Mouse (Mus musculus) CH12.LX (cell line): ENCODE measurements at regions not wholly inside any gene's neighbourhood (a gene's known extent, or its start where the extent isn't known, plus 50 kb on each side); places are given as distances from the start of the nearest gene placed in this dataset.

ENCODE experiments used
- BHLHE40 ChIP-seq: IDR thresholded peaks from 2 replicates; pipeline ENCODE4 v1.6.1; 2011; ENCODE audit warnings: mild to moderate bottlenecking, low read depth, low read length, improper control_type of control experiment
- CTCF ChIP-seq, 2 experiments: IDR thresholded peaks in 1 of 2; conservative IDR thresholded peaks in 1 of 2; 2 replicates each; pipeline ENCODE4 v1.5.1; 2011 to 2012; ENCODE audit warnings: low read depth in 2 of 2, low read length in 2 of 2, improper control_type of control experiment in 1 of 2, inconsistent platforms in 1 of 2, mild to moderate bottlenecking in 1 of 2, moderate library complexity in 1 of 2
- EP300 ChIP-seq: IDR thresholded peaks from 2 replicates; pipeline ENCODE4 v1.6.1; 2011; ENCODE audit warnings: low read length, improper control_type of control experiment
- ETS1 ChIP-seq: conservative IDR thresholded peaks from 2 replicates; pipeline ENCODE4 v1.6.1; 2012; ENCODE audit warnings: low read depth, mild to moderate bottlenecking, inconsistent platforms, low read length, improper control_type of control experiment, moderate library complexity
- JUN ChIP-seq: IDR thresholded peaks from 2 replicates; pipeline ENCODE4 v1.6.1; 2011; ENCODE audit warnings: low read depth, mild to moderate bottlenecking, low read length, improper control_type of control experiment, moderate library complexity; ENCODE audit not compliant: insufficient read depth
- KAT2A ChIP-seq: IDR thresholded peaks from 2 replicates; pipeline ENCODE4 v1.6.1; 2012; ENCODE audit warnings: low read length, improper control_type of control experiment, inconsistent platforms; ENCODE audit not compliant: insufficient replicate concordance
- NRF1 ChIP-seq: IDR thresholded peaks from 2 replicates; pipeline ENCODE4 v1.6.1; 2014; ENCODE audit warnings: low read depth, mild to moderate bottlenecking, inconsistent platforms, low read length, improper control_type of control experiment, moderate library complexity
- POLR2A ChIP-seq: IDR thresholded peaks from 2 replicates; pipeline ENCODE4 v1.6.1; 2011; ENCODE audit warnings: low read depth, mild to moderate bottlenecking, improper control_type of control experiment, low read length
- POLR2AphosphoS2 ChIP-seq: IDR thresholded peaks from 2 replicates; pipeline ENCODE4 v1.6.1; 2011; ENCODE audit warnings: low read depth, low read length, improper control_type of control experiment
- TCF12 ChIP-seq: IDR thresholded peaks from 2 replicates; pipeline ENCODE4 v1.6.1; 2014; ENCODE audit warnings: low read depth, mild to moderate bottlenecking, inconsistent platforms, low read length, improper control_type of control experiment
- ZKSCAN1 ChIP-seq: IDR thresholded peaks from 2 replicates; pipeline ENCODE4 v1.6.1; 2012; ENCODE audit warnings: low read depth, inconsistent platforms, low read length, improper control_type of control experiment, borderline replicate concordance
- ZNF384 ChIP-seq: IDR thresholded peaks from 2 replicates; pipeline ENCODE4 v1.6.1; 2012; ENCODE audit warnings: low read depth, low read length, improper control_type of control experiment, inconsistent platforms

GRCm38 (mm10) chr3:130884393-130884792 lies 154.2 kb upstream of the Rpl34 start:
- TF ChIP-seq CTCF (conservative IDR thresholded peaks at IDR 0.05 in 1 of 2, IDR thresholded peaks at IDR 0.05 in 1 of 2; ENCODE audit: low read depth in 2 of 2, low read length in 2 of 2): no peak
- no peak for TF ChIP-seq ETS1
- TF ChIP-seq POLR2A: no peak
- no peak for TF ChIP-seq BHLHE40
- no peak for TF ChIP-seq EP300
- TF ChIP-seq POLR2AphosphoS2: no peak
- no peak for TF ChIP-seq ZKSCAN1
- no peak for TF ChIP-seq TCF12
- TF ChIP-seq NRF1: no peak
- TF ChIP-seq ZNF384: no peak
- no peak for TF ChIP-seq JUN
- TF ChIP-seq KAT2A: no peak
